Mouse (Mus musculus) spleen, postnatal 4 days (tissue): ENCODE measurements around the gene Aldoc.

ENCODE experiments used
- DNase-seq, 2 experiments: peaks; one replicate each; pipeline ENCODE4 v3.0.0; 2022; ENCODE audit warnings: low spot score in 2 of 2

Gene Aldoc

GRCm38 (mm10) chr11:78332676-78333075, 9.9 kb downstream of the Aldoc start:
- no peak for DNase-seq

- DNase-seq = no peak
Measured at GRCm38 (mm10) chr11:78333992-78334391, 11.2 kb downstream of the Aldoc start.

GRCm38 (mm10) chr11:78337040-78337439, 14.3 kb downstream of the Aldoc start:
- no peak for DNase-seq

- peak in 1 of 2 experiments; percentile 56 for DNase-seq
Measured at GRCm38 (mm10) chr11:78341702-78342101, 18.9 kb downstream of the Aldoc start.

GRCm38 (mm10) chr11:78343381-78344327, 20.9 kb downstream of the Aldoc start, which contains the start of gene Unc119:
Gene Unc119 (plus strand): TSS chr11:78343482.
- DNase-seq = peak; percentile 83 to 92

GRCm38 (mm10) chr11:78344328-78344889, 21.6 kb downstream of the Aldoc start:
- peak in 1 of 2 experiments; percentile 51 for DNase-seq

- peak; percentile 42 to 73 for DNase-seq
Measured at GRCm38 (mm10) chr11:78344890-78345715, 22.3 kb downstream of the Aldoc start.

- DNase-seq = peak; percentile 59 to 76
Measured at GRCm38 (mm10) chr11:78345801-78346200, 23.0 kb downstream of the Aldoc start.

GRCm38 (mm10) chr11:78346326-78347069, 23.7 kb downstream of the Aldoc start:
- no peak for DNase-seq

GRCm38 (mm10) chr11:78347070-78347754, 24.4 kb downstream of the Aldoc start:
- DNase-seq = peak; percentile 79 to 92

- DNase-seq = peak; percentile 37 to 67
Measured at GRCm38 (mm10) chr11:78347908-78348307, 25.1 kb downstream of the Aldoc start.

GRCm38 (mm10) chr11:78348474-78348873, 25.7 kb downstream of the Aldoc start:
- no peak for DNase-seq

GRCm38 (mm10) chr11:78349441-78350358, 26.9 kb downstream of the Aldoc start:
- peak in 1 of 2 experiments; percentile 27 for DNase-seq

GRCm38 (mm10) chr11:78353081-78353480, 30.3 kb downstream of the Aldoc start:
- peak in 1 of 2 experiments; percentile 56 for DNase-seq

GRCm38 (mm10) chr11:78354905-78355304, 32.1 kb downstream of the Aldoc start:
- DNase-seq = no peak

- peak; percentile 66 to 92 for DNase-seq
Measured at GRCm38 (mm10) chr11:78355471-78356238, 32.9 kb downstream of the Aldoc start.

- peak; percentile 56 to 81 for DNase-seq
Measured at GRCm38 (mm10) chr11:78358330-78359007, 35.7 kb downstream of the Aldoc start.
